Mouse (Mus musculus) MEL-GATA-1-ER (cell line): Measurements from ENCODE around the gene Slc18a2.

Experiments
- DNase-seq: peaks from one replicate; pipeline ENCODE4 v3.0.0-alpha.2; 2012; ENCODE audit warnings: low read depth; ENCODE audit errors: extremely low read depth

Slc18a2 gene

GRCm38 (mm10) chr19:59273190-59273589 is 12.5 kb downstream of the Slc18a2 start:
- no peak for DNase-seq

GRCm38 (mm10) chr19:59276354-59276753 is 15.7 kb downstream of the Slc18a2 start:
- no peak for DNase-seq

- DNase-seq: no peak
These were observed 20.1 kb downstream of the Slc18a2 start for GRCm38 (mm10) chr19:59280841-59281240.

GRCm38 (mm10) chr19:59282001-59282400 is 21.3 kb downstream of the Slc18a2 start:
- DNase-seq: no peak

GRCm38 (mm10) chr19:59289042-59289441 is 28.3 kb downstream of the Slc18a2 start:
- peak; percentile 16 for DNase-seq

- DNase-seq: no peak
These were observed 29.1 kb downstream of the Slc18a2 start for GRCm38 (mm10) chr19:59289811-59290210.

- DNase-seq: no peak
These were observed 31.6 kb downstream of the Slc18a2 start for GRCm38 (mm10) chr19:59292183-59292839.

- DNase-seq: no peak
These were observed 54.6 kb downstream of the Slc18a2 start for GRCm38 (mm10) chr19:59315308-59315707.

- no peak for DNase-seq
These were observed 55.9 kb downstream of the Slc18a2 start for GRCm38 (mm10) chr19:59316571-59316970.

- DNase-seq: no peak
These were observed 61.3 kb downstream of the Slc18a2 start, which contains the start of gene Rps12-ps3 for GRCm38 (mm10) chr19:59321990-59322389. Gene Rps12-ps3 (plus strand): TSS chr19:59322290.

- no peak for DNase-seq
These were observed 70.1 kb downstream of the Slc18a2 start for GRCm38 (mm10) chr19:59330816-59331225.

- DNase-seq: no peak
These were observed 76.0 kb downstream of the Slc18a2 start for GRCm38 (mm10) chr19:59336655-59337054.

- DNase-seq: peak; percentile 89
These were observed 77.4 kb downstream of the Slc18a2 start for GRCm38 (mm10) chr19:59337872-59338681.

GRCm38 (mm10) chr19:59339908-59340307 is 79.2 kb downstream of the Slc18a2 start:
- no peak for DNase-seq

- DNase-seq: no peak
These were observed 82.3 kb downstream of the Slc18a2 start for GRCm38 (mm10) chr19:59342964-59343363.

- DNase-seq: no peak
These were observed 83.6 kb downstream of the Slc18a2 start for GRCm38 (mm10) chr19:59344304-59344711.

GRCm38 (mm10) chr19:59345081-59345657 is 84.5 kb downstream of the Slc18a2 start:
- no peak for DNase-seq
